Mouse (Mus musculus): ENCODE results near the gene Fyn.

The Fyn gene

DNA sequence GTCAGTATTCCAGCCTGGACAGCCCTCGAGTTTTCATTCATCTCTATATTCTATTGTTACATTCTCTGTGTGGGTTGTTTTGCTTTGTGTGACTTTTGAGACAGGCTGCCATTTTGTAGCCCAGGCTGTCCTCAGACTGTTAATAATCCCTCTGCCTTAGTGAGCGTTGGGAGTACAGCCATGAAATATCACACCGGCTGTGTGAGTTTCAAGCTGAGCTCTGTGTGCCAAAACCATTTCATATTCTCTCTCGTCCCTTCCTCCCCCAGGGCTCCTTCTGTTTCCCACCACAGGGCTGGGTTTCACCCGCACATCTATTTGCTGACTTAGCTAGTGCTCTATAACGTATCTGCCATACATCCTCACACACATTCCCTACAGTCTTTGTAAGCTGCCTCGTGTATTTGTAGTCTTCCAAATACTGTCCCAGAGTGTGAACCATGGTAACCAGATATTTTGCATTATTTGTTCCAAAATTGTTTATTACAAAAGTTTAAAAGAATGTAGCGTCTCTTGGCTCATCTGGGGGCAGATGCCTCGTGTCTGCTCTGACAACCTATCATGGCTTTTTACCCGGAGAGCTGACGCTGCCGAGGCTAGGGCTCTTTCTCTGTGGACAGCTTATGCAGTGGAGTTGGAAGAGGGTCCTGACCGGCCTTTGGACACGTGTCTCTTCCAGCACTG is 144.1 kb downstream of the Fyn start:
- peak; percentile 37 to 46 for DNase-seq

DNA sequence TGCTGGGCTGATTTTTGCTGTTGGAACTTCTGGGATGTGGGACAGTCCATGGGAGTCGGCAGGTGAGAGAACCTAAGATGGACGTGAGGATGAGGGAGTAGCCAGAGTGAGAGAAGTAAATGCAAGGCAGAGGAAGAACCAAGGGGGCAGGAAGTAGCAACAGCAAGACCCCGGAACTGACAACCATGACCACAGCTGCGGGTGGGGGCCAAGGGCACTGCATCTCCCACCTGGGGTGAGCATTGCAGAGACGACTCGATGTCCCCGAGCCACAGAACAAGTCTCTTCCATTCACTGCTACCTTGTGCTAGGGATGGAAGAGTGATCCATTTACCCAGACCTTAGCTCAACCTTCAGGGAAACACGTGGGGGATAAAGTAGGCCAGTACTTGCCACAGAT is 146.3 kb downstream of the Fyn start:
- no peak for DNase-seq

DNA sequence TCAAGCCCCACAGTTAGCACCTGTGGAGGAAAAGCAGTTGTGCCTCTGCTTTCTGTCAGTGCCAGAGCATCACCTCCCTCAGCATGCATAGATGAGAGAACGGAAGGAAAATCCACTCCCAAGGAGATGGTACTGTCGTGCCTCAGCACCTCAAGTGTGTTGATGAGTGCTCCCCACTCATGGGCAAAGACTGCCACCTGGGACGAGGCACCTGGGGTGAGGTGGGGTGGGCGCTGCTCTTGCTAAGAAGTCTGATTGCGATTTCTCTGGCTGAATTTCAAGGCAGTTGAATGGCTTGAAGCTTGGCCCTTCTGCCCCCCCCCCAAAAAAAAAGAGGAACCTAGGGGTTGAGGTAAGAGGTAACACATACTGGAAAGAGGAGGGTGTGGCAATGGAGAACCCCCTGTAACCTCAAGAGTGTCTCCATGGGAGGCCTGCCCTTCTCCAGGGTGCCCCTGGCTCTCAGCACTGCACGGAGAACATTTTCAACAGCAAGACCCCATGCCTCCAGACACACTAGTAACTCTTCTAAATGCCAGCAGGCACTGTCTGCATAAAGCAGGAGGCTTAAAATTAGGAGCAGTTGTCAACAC is 148.0 kb downstream of the Fyn start:
- DNase-seq = no peak

DNA sequence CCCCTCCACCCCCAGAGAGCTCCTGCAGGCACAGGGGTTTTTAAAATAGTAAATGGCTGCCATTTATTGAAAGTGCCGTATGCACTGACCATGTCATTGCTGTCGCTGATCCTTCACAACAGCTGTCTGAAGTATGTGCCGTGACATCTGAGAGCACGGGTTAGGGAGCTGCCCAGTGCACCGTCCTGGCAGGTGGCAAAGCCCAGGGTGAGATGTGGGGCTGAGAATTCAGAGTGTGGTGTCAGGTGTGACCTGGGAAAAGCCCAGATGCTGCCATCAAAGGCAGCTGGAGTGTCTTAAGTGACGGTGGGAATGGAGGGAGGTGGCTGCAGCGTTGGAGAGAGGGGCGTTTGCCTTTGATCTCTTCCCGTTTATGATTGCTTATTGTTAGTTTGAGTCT is 148.7 kb downstream of the Fyn start:
- no peak for DNase-seq

DNA sequence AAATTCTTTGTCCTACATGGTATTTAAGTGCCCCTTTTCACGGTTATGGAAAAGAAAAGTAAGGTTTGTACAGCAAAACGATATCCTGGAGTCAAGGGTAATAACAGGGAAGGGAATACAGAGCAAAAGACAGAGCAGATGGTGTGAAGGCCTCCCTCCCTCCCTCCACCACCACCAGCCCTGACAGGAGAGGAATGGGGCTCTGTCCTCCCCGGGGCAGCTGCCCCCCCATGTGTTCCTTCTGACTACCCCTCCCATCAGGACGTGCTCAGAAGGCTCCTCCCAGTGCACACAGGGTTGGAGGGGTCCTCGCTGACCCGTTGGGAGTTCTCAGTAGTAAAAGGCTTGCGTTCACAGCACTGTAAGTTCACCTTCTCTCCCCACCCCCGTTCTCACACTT is 149.6 kb downstream of the Fyn start:
- peak; percentile 28 to 44 for DNase-seq

DNA sequence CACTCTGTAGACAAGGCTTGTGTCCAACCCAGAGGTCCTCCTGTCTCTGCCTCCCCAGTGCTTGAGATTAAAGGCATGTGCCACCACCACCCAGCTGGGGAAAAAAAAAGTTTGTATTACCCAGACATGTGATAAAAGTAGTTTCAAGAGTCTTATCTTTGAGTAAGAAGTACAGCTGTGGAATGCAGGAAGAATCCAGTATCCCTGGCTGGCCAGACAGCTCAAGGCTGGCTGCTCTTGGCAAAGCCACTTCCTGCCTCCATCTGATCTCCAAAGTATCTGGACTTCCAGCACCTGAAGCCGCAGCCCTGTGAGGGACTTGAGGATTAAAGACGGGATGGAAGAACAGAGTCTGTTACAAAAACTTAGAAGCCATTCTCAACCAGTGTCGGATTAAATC is 150.2 kb downstream of the Fyn start:
- DNase-seq = no peak

DNA sequence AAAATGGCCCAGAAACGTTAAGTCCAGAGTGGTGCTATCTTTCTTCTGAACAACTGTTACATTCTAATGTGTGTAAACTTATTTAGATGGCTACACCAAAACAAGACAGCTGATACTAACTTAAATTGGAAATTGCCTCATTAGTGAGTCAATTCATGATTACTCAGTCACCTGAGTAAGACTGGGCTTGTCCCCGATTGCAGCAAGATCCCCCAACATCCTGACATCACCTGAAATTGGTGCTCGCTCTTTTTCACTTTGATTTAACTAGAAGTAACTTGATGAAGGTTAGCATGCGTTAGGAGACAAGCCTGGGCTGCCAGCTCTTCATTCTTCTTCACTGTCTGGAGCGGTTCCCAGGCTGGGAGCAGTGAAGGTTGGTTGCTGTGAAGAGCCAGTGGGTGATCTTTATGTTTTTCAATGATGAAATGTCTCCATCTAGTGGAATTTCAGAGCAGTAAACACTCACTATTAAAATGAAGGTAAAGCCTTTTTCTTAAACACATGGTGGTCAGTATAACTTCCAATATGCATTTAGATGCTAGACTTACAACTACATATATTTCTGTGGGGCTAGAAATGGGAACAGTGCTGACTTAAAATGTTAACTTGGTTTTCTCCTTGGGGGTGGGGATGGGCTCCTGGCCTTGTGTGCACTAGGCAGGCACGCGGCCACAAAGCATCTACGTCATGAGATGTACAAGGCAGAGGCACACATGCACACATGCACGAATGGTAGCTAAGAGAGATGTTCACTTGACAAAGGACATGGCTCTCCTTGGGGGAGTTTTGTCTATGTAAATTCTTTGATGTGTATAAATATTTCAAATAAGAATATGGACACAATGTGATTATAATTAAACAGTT is 151.7 kb downstream of the Fyn start:
- DNase-seq = peak; percentile 88 to 91

DNA sequence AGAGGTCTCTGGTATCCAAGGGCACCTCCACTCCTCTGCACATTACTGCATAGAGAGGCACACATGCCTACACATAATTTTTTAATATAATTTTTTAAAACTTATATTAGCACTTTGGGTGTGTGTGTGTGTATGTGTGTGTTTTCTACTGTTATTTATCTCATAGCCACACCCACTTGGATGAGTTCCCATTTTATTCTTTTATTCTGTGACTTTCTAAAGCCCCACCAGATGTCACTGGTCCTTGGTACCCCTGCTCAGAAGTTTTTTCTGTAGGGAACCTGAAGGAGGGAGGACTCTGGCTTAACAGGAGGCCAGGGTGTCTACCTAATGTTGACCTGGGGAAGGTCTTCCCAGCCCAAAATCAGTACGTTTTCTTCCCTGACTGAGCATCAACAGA is 152.7 kb downstream of the Fyn start:
- no peak for DNase-seq

DNA sequence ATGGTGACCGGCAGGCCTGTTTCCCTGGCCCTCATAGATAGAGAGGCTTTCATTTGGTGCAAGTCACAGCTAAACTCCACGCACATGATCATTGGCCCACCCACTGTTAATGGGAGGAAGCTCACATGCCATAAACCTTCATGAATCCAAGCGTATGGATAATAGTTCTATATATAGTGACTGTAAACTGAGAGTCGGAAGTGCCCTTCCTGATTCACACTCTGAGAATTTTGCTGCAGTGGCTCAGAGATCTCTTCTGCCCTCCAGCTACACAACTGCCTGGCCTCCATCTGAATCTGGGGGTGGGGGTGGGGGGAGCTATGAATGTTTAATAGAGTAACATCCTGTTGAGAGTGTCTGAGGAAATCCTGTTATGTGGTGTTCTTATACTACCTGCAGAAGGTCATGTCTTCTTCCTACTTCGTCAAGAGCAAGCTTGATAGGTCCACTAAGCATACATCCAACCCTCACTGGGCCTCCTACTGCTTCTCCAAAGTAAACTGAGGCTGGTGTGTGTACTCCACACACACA is 153.3 kb downstream of the Fyn start:
- DNase-seq = no peak

DNA sequence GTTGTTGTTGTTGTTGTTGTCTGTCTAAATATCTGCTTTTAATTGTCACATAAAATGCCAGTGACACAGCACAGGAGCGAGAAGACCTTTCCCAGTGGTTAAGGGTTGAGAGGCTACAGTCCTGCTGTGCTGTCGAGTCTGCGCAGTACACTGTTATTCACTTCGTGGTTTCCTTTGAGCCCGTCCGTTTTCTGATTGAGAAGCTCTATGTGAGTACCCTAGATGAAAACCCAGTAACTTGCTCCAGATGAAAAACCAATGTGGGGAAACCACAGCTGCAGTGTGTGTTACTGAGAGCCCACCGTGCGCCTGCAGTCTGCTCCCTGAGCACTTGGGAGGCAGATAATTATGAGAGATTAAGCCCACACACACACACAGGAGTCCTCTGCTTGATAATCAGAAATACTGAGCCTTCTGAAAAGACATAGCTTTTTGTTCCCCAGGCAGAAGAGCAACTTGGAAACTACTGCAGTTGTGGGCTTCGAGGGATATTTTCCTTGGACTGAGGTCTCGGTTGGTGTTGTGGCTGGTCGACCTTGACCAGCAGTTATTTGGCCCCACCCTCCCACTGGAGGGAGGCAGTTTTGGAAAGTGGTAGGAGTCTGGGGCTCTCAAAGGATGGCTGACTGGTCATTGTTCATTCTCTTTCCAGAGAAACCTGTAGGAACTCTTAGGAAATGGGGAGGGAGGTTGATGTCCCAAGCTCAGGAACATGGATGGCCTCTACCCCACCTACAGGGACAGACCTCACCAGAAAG is 154.4 kb downstream of the Fyn start:
- DNase-seq = no peak

DNA sequence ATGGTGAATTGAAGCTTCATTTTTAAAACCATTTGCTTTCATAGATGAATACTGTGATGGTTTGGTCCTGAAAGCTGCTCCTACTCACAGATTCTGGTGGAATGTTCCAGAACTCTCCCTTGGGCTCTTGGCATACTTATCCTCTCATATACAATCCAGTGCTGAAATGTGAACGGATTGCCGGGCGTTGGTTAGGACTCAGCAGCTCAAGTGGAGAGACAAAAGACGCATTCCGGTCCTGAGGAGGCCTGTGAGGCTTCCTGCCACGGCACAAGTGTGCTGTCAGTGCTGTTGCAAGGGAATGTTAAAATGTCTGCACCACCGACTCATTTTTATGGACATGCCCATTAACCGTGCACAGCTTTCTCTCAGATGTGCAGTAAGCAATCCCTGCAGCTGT is 155.7 kb downstream of the Fyn start:
- no peak for DNase-seq

DNA sequence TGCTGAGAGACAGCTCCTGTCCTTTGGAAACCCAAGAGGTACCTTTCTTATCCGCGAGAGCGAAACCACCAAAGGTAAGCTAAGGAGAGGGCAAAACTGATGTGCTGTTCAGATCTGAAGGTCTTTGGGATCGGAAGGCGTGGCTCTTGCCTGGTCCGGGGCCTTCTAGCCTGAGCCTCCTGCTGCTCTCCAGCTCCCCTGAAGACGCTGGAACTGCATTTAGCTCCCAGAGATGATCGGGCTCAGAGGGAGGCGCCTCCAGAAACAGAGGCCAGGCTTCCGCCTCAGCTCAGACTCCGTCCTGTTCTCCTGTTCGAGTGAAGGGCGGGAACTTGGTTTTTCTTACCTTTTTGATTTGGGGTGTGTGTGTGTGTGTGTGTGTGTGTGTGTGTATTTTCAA is 156.8 kb downstream of the Fyn start:
- DNase-seq = no peak

DNA sequence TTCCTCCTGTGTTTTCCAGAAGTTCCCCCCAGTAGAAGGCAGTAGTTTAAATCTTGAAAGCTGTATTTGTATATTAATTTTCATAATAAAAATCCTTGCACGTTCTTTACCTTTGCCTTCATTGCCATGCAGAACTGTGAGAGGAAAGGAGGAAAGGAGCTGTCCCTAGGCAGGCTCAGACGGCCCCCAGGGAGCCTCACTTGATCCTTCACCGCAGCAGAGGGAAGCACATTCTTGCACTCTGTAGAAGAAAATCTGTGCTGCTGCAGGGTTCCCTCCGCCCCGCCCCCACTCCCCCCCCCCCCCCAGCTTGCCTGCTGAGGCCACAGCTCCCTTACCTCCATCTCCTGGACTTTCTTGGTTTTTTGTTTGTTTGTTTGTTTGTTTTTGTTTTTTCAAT is 158.5 kb downstream of the Fyn start:
- DNase-seq = no peak

DNA sequence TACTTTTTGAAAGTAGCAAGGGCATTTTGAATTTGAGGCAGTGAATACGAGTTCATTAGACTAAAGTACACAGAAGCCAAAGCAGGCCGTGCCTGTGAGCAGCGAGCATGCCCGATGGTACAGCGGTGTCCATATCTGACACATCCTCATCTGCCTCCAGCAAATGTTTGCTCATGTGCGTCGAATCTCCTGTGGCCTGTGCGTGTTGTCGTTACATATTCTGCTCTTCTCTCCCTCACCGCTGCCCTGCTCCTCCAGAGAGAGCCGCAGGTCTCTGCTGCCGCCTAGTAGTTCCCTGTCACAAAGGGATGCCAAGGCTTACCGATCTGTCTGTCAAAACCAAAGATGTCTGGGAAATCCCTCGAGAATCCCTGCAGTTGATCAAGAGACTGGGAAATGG is 160.5 kb downstream of the Fyn start:
- DNase-seq = no peak

DNA sequence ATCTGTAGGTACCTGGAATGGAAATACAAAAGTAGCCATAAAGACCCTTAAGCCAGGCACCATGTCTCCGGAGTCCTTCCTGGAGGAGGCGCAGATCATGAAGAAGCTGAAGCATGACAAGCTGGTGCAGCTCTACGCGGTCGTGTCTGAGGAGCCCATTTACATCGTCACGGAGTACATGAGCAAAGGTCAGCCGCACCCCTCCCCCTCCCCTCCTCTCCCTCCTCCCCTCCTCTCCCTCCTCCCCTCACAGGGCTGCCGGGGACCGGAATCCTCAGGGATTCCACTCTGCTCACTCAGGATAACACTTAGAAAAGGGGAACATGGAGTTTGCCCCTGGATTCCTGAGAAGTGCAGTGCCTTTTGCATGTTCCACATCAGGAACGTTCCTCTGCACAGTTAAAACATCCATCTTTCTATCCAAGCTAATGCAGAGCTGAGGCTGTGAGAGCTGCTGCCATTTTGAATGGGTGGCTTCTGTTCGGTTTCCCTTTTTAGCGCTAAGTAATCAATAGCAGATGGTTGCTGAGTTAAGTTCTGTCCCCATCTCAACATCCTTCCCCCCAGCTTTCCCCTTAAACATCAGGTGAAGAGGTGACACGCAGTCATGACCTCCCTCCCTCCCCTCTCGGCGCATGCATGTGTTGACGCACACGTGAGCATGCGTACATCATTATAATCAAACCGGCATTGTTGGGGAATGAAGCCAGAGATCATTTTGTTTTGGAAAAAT is 163.5 kb downstream of the Fyn start:
- DNase-seq = no peak

DNA sequence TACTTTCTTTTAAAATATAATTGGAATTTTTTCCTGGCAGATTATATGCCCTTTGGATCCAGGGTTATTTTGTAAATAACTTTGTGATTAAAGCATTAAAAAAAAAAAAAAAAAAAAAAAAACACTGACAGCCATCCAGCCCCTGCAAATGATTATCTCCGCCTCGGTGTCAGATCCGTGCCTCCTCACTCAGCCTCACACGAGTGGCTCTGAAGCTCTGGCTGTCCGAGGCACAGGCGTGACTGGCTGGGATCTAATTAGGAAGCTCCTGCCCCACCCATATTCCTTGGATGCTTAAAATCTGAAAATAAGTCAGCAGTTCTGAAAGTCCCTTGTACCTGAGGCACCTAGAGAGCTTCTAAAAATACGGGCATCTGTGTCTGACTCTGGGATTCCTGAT is 164.2 kb downstream of the Fyn start:
- DNase-seq = no peak

DNA sequence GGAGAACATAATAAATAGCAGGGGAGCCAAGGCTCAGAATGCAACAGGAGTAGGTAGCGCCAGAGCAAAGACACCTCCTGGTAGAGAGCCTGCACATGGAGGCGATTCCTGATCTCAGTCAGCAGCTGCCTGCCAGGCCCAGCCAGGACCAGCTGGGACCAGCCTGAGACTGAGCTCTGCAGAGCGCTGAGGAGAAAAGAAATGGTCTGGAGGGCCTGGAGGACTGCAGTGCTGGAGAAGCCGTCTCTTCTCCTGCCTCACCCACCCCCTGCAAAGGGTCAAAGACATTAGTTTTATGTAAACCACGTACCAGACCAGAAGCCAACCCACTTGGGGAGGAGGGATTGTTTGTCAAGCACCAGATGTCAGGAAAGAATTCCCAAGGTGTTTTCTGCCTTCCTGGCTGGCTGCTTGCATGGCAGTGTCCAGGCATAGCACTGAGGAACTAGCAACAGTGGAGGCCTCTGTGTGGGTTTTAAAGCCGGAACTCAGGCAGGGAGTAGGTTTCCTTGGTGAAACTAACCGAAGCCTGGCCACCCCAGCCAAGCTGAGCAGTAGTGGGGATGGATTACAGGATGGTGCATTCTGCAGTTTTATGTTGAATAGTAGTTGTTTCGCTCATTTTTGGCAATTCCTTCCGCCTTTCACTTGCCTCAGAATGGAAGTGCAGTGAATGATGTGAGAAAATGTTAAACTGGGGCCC is 165.8 kb downstream of the Fyn start:
- DNase-seq = peak; percentile 54 to 65

DNA sequence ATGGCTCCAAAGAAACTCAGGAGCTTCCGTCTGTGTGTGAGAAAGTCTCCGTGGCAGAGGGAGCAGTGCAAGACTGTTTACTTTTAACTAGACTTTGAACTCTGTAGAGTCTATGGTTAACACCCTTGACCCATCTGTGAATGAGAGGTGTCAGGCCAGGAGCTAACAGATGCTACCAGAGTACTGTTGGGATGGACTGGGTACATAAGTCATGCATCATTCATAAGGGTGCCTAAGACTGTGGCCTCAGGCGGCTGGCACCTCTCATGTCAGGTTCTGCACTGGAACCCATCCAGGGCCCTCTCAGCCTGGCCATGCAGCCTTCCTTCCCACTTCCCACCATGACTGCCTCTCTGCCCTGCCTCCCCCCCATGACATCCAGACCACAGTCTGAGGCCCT is 166.7 kb downstream of the Fyn start:
- peak; percentile 62 to 75 for DNase-seq

DNA sequence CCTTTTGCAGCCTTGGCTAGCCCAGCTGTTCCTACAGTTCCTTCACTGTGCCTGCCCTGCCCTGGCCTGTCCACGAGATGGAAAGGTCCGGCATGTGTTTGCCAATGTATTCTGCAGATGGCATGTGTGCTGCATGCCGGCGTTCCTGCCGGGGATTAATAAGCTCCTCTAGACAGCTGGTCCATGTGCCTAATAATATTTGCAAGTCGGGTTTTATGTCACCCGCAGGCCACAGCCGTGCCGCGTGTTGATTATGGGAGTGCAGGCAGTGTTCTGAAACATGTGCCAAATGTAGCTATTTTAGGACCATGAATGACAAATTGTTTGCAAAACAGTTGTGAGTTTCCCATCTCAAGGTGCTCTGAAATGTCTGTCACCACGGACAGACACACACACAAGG is 167.6 kb downstream of the Fyn start:
- DNase-seq = peak; percentile 75 to 76

DNA sequence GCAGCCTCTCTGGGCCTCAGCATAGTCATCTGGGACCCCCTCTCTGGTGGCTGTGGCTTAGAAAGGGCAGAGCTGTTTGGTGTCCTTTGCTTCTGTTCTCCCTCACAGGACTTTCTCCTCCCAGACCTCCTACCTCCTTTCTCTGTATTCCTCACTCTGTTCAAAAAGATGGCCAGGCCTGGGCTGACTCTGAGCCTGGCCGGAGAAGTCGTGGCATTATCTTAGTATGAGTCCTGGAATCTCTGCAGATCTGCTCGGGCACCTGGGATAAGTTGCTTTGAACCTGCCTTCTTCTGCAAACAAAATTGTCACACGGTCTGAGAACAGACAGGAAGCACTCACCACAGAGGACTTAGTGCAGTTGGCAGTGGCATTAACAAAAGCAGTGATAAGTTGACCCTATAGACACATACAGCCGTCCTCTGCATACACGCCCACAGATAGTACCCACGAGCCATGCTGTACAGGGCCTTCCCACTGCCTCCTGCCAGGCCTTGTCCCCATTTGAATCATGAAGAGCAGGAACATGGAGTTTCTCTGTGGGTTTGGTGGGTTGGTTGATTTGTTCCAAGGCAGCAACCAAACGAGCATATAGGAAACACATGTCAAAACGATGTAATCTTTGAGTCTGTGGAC is 171.5 kb downstream of the Fyn start:
- DNase-seq = no peak

DNA sequence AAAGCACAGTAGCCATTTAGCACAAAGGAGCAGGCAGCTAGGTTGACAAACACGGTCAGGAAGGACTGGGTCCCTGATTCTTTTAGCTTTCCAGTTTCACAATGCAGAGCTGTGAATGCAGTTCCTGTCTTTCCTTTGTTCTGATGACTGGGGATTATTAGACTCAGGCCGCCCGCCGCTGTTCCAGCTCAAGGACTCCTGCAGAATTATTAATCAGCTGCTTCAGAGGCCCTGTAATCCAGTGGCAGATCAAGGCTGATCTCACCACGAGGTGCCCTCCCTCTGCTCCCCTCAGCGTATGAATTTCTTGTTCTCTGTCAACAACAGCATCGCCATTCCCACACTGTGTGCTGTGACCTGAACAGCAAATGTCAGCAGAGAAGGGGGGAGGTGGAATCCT is 172.3 kb downstream of the Fyn start:
- peak; percentile 33 to 44 for DNase-seq
